Mouse (Mus musculus): ENCODE measurements at regions not wholly inside any gene's neighbourhood (a gene's known extent, or its start where the extent isn't known, plus 50 kb on each side); places are given as distances from the start of the nearest gene placed in this dataset.

- TF ChIP-seq EP300 (optimal IDR thresholded peaks at IDR 0.05), result no peak
- no peak for TF ChIP-seq CTCF (IDR thresholded peaks at IDR 0.05; ENCODE audit: low read depth)
These were observed 531.0 kb downstream of the Ppargc1a start for GRCm38 (mm10) chr5:51036450-51036990.

All from stomach, postnatal 0 days (tissue).